Mouse (Mus musculus): ENCODE results near the gene Hyal3.

Gene Hyal3

GRCm38 (mm10) chr9:107598385-107598784, 17.8 kb downstream of the Hyal3 start:
- no peak for DNase-seq

GRCm38 (mm10) chr9:107599433-107599832, 18.8 kb downstream of the Hyal3 start:
- DNase-seq, result peak; percentile 30

GRCm38 (mm10) chr9:107599842-107600241, 19.2 kb downstream of the Hyal3 start:
- DNase-seq, result peak; percentile 75

GRCm38 (mm10) chr9:107600745-107601144, 20.1 kb downstream of the Hyal3 start:
- no peak for DNase-seq

GRCm38 (mm10) chr9:107601275-107601674, 20.7 kb downstream of the Hyal3 start:
- DNase-seq, result no peak

- DNase-seq, result peak; percentile 88
Observed at GRCm38 (mm10) chr9:107602068-107602648, 21.5 kb downstream of the Hyal3 start.

- no peak for DNase-seq
Observed at GRCm38 (mm10) chr9:107603251-107603650, 22.6 kb downstream of the Hyal3 start.

GRCm38 (mm10) chr9:107605041-107605661, 24.5 kb downstream of the Hyal3 start:
- no peak for DNase-seq

- DNase-seq, result no peak
Observed at GRCm38 (mm10) chr9:107606591-107606990, 26.0 kb downstream of the Hyal3 start.

GRCm38 (mm10) chr9:107607036-107607435, 26.4 kb downstream of the Hyal3 start:
- no peak for DNase-seq

- DNase-seq, result no peak
Observed at GRCm38 (mm10) chr9:107607653-107608245, 27.1 kb downstream of the Hyal3 start.

GRCm38 (mm10) chr9:107608741-107609432, 28.3 kb downstream of the Hyal3 start, which contains the start of gene Sema3b:
Gene Sema3b, minus strand, starts transcription at chr9:107609229.
- DNase-seq, result no peak

GRCm38 (mm10) chr9:107609433-107609830, 28.8 kb downstream of the Hyal3 start:
- no peak for DNase-seq

GRCm38 (mm10) chr9:107611456-107612190, 31.0 kb downstream of the Hyal3 start:
- DNase-seq, result no peak

GRCm38 (mm10) chr9:107612191-107612944, 31.8 kb downstream of the Hyal3 start:
- DNase-seq, result peak; percentile 98

GRCm38 (mm10) chr9:107612945-107613569, 32.4 kb downstream of the Hyal3 start:
- no peak for DNase-seq

- DNase-seq, result peak; percentile 54
Observed at GRCm38 (mm10) chr9:107615035-107615434, 34.4 kb downstream of the Hyal3 start.

GRCm38 (mm10) chr9:107617461-107617860, 36.8 kb downstream of the Hyal3 start:
- no peak for DNase-seq

- DNase-seq, result no peak
Observed at GRCm38 (mm10) chr9:107618098-107618497, 37.5 kb downstream of the Hyal3 start.

GRCm38 (mm10) chr9:107618778-107619545, 38.3 kb downstream of the Hyal3 start:
- DNase-seq, result peak; percentile 59

GRCm38 (mm10) chr9:107619546-107619879, 38.9 kb downstream of the Hyal3 start:
- no peak for DNase-seq
